Mouse (Mus musculus) erythroblast, embryonic 14.5 days (primary cell): ENCODE results near the gene Ccdc51. TPM values are rescaled to one million over a fixed set of nuclear protein-coding genes. Genes with fewer than 3 reads are reported as not detected.

Experiments
- H3K27me3 ChIP-seq: 2 replicates; pipeline ENCODE4 v1.6.1; 2012; ENCODE audit warnings: inconsistent platforms; ENCODE audit not compliant: control insufficient read depth
- H3K36me3 ChIP-seq: 2 replicates; pipeline ENCODE4 v1.6.1; 2012; ENCODE audit warnings: mild to moderate bottlenecking, inconsistent platforms; ENCODE audit not compliant: control insufficient read depth
- H3K4me1 ChIP-seq: 2 replicates; pipeline ENCODE4 v1.6.1; 2012; ENCODE audit warnings: inconsistent platforms; ENCODE audit not compliant: control insufficient read depth
- H3K4me3 ChIP-seq: replicated peaks from 2 replicates; pipeline ENCODE3; 2012; ENCODE audit warnings: moderate library complexity, mild to moderate bottlenecking, inconsistent platforms
- H3K9me3 ChIP-seq: 2 replicates; pipeline ENCODE4 v1.6.1; 2012; ENCODE audit warnings: low read length, inconsistent platforms, mixed read lengths; ENCODE audit not compliant: control insufficient read depth
- GATA1 ChIP-seq: IDR thresholded peaks from 2 replicates; pipeline ENCODE4 v1.6.1; 2012; ENCODE audit warnings: low read length, inconsistent platforms, mixed read lengths
- TAL1 ChIP-seq: IDR thresholded peaks from 3 replicates; pipeline ENCODE4 v1.6.1; 2012; ENCODE audit warnings: low read length, inconsistent platforms, mixed read lengths
- polyA plus RNA-seq: library from polyadenylated mRNA; stranded (reverse); fragments of >175 nt; gene quantifications from 2 replicates; pipeline ENCODE4 v1.2.3, GENCODE M21; 2012

Ccdc51 gene
- polyA plus RNA-seq, 1 experiment: 0.85 TPM

DNA sequence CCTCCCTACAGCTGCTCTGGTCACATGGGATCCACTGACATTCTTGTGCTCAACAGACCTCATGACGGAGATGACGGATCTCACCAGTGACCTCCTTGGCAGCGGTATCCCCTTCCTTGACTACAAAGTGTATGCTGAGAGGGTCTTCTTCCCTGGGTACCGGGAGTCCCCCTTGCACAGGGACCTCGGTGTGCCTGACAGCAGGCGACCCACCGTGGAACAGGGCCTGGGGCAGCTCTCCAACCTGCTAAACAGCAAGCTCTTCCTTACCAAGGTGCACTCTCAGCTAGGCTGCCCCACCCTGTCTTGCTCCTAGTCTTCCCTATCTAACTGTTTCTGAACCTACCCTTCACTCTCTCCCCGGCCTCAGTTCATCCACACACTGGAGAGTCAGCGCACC, 29.3 kb downstream of the Ccdc51 start:
- H3K27me3 ChIP-seq: no peaks in the 10 kb centered on the region
- peaks cover 32% of the 10 kb centered on the region; the same call in 1 of the 2 replicates for H3K36me3 ChIP-seq
- H3K9me3 ChIP-seq: no peaks in the 10 kb centered on the region
- no peak for TF ChIP-seq GATA1
- no peak for TF ChIP-seq TAL1
- no peak overlapping the region for H3K4me3 ChIP-seq
- H3K4me1 ChIP-seq: no peaks in the 10 kb centered on the region

- H3K36me3 ChIP-seq: peaks cover 33% of the 10 kb centered on the region; the same call in 1 of the 2 replicates
- TF ChIP-seq GATA1: no peak
- TF ChIP-seq TAL1: no peak
- no peaks in the 10 kb centered on the region for H3K4me1 ChIP-seq
- no peaks in the 10 kb centered on the region for H3K9me3 ChIP-seq
- H3K4me3 ChIP-seq: no peak overlapping the region
- H3K27me3 ChIP-seq: no peaks in the 10 kb centered on the region
Measured at GRCm38 (mm10) chr9:109113331-109113730, 31.0 kb downstream of the Ccdc51 start.

DNA sequence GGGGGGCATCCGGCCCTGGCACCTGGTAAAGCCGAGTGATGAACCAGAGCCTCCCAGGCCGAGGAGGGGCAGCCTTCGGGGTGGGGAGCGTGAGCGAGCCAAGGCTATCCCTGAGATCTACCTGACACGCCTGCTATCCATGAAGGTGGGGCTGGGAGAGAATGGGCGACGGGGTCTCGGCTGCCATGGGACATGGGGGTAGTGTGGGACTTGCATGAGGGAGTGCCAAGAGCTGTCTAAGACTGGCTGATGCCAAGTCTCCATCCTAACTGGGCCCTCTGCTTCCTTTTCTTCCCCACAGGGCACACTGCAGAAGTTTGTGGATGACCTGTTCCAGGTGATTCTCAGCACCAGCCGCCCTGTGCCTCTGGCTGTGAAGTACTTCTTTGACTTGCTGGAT, 32.0 kb downstream of the Ccdc51 start:
- Histone ChIP-seq H3K36me3 (peaks cover 31% of the 10 kb centered on the region; the same call in 1 of the 2 replicates), H3K9me3 (no peaks in the 10 kb centered on the region), H3K4me3 (no peak overlapping the region), H3K4me1 (no peaks in the 10 kb centered on the region), H3K27me3 (no peaks in the 10 kb centered on the region)
- TF ChIP-seq GATA1: no peak
- no peak for TF ChIP-seq TAL1

DNA sequence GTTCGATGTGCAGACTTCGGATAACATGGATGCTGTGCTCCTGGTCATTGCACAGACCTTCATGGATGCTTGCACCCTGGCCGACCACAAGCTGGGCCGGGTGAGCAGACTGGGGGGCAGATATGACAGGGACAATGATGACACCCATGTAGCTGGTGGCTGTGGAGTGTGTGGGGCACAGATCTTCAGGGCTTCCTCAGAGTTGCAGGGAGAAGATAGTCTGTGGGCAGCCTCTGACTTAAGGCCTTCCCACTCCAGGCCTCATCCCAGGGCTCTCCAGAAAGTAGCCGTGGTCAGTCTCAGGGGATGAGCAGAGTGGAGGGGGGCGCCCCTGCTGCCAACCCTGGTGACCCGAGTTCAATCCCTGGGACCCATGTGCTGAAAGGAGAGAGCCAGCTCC, 32.6 kb downstream of the Ccdc51 start:
- no peaks in the 10 kb centered on the region for H3K4me1 ChIP-seq
- peaks cover 27% of the 10 kb centered on the region; the same call in 1 of the 2 replicates for H3K36me3 ChIP-seq
- no peak for TF ChIP-seq TAL1
- no peak for TF ChIP-seq GATA1
- no peaks in the 10 kb centered on the region for H3K9me3 ChIP-seq
- no peaks in the 10 kb centered on the region for H3K27me3 ChIP-seq
- no peak overlapping the region for H3K4me3 ChIP-seq

DNA sequence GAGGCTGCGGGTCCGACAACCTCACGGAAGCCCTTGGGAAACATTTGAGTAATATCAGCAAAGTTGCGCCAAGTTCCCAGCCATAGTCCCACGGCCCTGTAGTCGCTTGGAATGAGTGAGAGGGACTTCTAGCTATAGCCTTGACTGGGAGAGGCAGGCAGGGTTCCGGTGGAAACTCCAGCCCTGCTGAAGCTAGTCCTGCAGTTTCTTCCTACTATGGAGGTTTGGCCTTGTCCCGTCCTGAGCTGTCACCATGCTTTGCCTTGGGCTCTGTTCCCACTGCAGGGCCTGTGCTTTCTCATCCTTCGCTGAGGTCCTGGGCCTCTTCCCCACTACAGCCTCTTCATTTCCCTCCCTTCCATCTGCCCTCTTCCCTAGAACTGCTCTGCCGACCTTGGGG, 33.9 kb downstream of the Ccdc51 start:
- H3K27me3 ChIP-seq: no peaks in the 10 kb centered on the region
- H3K36me3 ChIP-seq: peaks cover 21% of the 10 kb centered on the region; the same call in 1 of the 2 replicates
- H3K4me1 ChIP-seq: no peaks in the 10 kb centered on the region
- no peak overlapping the region for H3K4me3 ChIP-seq
- TF ChIP-seq GATA1 (no peak), TAL1 (no peak)
- no peaks in the 10 kb centered on the region for H3K9me3 ChIP-seq

DNA sequence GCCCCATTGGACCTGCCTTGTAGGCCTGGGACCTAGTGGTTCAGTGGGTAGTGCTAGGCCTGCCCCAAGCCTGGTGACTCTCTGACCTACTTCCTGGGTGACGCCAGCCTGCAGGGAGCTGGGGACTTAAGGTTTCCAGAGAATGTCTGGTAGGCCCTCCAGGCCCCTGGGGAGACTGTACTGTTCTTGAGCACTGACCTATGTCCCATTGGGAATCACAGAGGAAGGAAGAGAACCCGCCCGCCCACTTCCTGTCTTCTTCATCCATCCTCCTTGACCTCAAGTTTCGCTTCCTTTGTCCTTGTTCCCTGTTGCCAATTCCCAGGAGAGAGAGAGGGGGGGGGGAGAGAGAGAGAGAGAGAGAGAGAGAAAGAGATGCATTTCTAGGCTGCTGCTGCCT, 35.8 kb downstream of the Ccdc51 start:
- TF ChIP-seq TAL1 (no peak), GATA1 (no peak)
- Histone ChIP-seq H3K27me3 (no peaks in the 10 kb centered on the region), H3K4me3 (no peak overlapping the region), H3K9me3 (no peaks in the 10 kb centered on the region), H3K4me1 (no peaks in the 10 kb centered on the region), H3K36me3 (peaks cover 19% of the 10 kb centered on the region; the same call in 1 of the 2 replicates)

GRCm38 (mm10) chr9:109119571-109119970, 37.3 kb downstream of the Ccdc51 start:
- Histone ChIP-seq H3K4me1 (no peaks in the 10 kb centered on the region), H3K27me3 (no peaks in the 10 kb centered on the region), H3K36me3 (peaks cover 11% of the 10 kb centered on the region; the same call in 1 of the 2 replicates), H3K4me3 (no peak overlapping the region), H3K9me3 (no peaks in the 10 kb centered on the region)
- TF ChIP-seq TAL1: no peak
- TF ChIP-seq GATA1: no peak

- no peaks in the 10 kb centered on the region for H3K9me3 ChIP-seq
- no peaks in the 10 kb centered on the region for H3K27me3 ChIP-seq
- no peak for TF ChIP-seq TAL1
- TF ChIP-seq GATA1: no peak
- H3K4me1 ChIP-seq: no peaks in the 10 kb centered on the region
- H3K4me3 ChIP-seq: no peak overlapping the region
- H3K36me3 ChIP-seq: peaks cover 5% of the 10 kb centered on the region; the same call in 1 of the 2 replicates
Measured at GRCm38 (mm10) chr9:109120956-109121355, 38.7 kb downstream of the Ccdc51 start.

- Histone ChIP-seq H3K9me3 (no peaks in the 10 kb centered on the region), H3K4me3 (no peak overlapping the region), H3K27me3 (no peaks in the 10 kb centered on the region), H3K4me1 (no peaks in the 10 kb centered on the region), H3K36me3 (peaks cover 5% of the 10 kb centered on the region; the same call in 1 of the 2 replicates)
- TF ChIP-seq TAL1: no peak
- TF ChIP-seq GATA1: no peak
Measured at GRCm38 (mm10) chr9:109122553-109123085, 40.3 kb downstream of the Ccdc51 start.

DNA sequence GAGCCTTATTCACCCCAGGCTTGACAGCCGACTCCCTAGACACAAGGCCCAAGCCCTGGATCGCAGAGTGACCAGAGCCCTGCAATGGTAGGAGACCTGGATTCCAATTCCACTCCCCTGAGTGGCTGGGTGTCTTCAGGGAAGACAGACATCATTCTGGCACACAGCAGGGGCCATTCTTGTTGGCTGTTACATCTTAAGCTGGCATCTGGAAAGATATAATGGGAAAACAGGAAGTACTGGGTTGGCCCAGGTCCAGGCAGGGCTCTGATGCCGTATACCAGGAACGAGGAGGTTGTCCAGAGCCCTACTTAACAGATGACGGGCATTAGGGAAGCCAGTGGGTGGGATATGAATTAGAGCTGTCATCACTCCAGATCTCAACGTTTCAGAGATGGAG, 41.0 kb downstream of the Ccdc51 start:
- TF ChIP-seq TAL1 (no peak), GATA1 (no peak)
- H3K4me1 ChIP-seq: no peaks in the 10 kb centered on the region
- H3K36me3 ChIP-seq: no peaks in the 10 kb centered on the region; the same call in 1 of the 2 replicates
- no peaks in the 10 kb centered on the region for H3K27me3 ChIP-seq
- H3K9me3 ChIP-seq: no peaks in the 10 kb centered on the region
- no peak overlapping the region for H3K4me3 ChIP-seq
